Mouse (Mus musculus) thymus, adult 18-20 months (tissue): ENCODE data around the gene Sox13.

ENCODE experiments used
- DNase-seq, 2 experiments: peaks; one replicate each; pipeline ENCODE4 v3.0.0; 2022; ENCODE audit warnings: mixed read lengths in 2 of 2

Gene Sox13

DNA sequence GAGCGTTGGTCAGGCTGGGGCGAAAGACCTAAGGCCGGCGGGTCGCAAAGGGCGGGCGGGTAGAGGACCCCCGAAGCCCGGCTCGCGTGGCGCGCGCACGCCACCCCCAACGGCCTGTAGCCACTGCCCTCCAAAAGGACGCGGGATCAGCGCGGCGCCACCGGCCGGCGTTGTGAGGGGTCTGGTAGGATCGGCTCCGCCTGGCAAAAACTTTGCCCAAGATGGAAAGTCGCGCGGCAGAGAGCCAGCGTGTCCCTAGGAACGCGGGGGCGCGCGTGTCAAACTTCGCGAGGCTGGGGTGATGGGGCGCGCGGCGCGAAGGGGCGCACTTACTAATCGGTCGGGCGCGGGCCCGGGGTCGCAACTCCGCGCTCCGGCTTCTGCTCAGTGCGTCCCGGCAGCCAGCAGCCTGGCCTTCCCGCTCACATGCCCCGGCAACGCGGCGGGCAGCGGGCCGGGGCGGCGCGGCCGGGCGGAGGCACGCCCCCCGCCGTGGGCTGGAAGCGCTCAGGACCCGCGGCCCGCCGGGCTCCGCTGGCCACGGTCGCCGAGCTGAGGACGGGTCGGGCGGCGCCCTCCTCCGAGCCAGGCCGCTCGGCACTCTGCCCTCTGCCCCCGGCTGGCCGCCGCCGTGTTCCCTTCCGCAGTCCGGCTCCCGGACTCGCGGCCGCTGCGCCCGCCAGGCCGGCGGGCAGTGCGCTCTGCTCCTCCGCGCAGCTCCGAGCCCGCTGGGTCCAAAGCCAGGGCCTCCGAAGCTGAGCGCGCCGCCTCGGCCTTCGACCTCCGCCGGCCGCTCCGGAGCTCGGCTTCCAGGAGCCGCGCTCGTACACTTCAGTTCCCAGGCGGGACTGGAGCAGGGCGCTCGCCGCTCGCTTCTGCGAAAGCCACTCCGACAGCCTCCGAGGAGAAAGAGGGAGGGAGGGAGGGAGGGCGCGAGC lies at the start of gene Sox13:
Gene Sox13, minus strand, starts transcription at position 835 of the 938 bp plus-strand sequence.
- no peak for DNase-seq

DNA sequence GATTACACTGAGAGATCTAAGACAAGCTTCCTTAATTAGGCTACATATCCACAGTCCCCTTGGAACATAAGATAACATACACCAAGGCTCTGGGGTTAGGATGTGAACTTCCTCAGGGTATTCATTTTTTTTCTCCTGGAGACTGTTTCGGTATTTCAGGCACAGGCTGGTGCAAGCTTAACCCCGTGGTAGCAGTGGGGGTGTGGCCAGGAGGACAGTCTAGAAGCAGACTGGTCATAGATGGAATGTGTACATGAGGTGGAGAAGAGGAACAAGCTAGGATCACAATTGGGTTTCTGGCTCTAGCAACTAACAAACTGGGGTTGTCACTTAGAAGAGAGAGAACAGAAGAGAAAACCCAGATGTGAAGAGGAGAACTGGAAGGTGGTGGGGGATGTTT lies 47.4 kb upstream of the Sox13 start:
- no peak for DNase-seq

DNA sequence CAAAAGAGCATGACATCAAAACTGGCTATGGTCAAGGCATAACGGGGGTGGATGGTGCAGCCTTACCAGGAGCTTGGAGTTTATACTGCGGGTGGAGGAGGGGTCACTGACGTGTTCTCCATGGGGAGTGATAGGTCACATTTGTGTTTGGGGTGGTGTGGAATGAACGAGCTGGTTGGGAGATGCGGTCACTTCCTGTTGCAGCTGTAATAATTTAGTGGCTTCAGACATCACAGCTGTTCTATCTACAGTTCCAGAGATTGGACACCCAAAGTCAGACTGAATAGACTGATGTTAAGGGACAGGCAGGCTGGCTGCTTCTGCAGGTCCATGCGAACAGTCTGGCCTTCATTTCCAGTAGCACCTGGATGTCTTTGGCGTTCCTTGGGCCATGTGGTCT lies 46.9 kb upstream of the Sox13 start:
- no peak for DNase-seq

DNA sequence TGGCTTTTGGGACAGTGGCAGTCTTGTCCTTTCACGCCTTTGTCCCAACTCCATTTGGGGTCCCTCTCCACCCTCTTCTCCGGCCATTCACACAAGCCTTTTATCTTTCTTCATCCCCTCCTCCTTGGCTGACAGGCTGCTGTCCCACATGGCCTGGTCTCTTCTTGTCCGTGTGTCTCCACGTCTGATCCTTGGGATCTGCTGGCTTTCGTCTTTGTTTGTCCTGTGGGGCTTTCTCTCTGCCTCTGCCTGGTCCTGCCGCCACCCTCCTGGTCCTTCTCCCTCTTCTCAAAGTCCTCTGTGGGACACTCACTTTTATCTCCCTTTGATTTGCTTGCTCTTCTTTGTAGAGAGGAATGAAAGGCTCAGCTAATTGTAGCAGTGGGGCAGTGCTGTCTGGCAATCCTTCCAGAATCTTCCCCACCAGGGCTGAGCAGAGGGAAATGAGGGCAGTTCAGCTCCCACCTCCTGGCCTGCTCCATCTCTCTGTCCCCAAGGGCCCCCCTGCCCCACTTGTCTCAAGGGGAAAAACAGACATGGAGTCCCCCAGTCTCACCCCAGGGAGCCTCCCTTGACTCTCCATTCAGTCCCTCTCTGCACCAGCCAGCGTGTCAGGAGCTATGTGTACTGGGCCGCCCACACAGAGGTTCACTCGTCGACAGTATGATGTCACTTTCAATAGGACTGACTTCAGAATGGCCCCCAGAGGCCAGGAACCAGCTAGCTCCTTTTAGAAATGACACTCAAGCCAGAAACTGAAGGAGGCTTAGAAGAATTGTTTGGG lies 46.3 kb upstream of the Sox13 start:
- DNase-seq = no peak

DNA sequence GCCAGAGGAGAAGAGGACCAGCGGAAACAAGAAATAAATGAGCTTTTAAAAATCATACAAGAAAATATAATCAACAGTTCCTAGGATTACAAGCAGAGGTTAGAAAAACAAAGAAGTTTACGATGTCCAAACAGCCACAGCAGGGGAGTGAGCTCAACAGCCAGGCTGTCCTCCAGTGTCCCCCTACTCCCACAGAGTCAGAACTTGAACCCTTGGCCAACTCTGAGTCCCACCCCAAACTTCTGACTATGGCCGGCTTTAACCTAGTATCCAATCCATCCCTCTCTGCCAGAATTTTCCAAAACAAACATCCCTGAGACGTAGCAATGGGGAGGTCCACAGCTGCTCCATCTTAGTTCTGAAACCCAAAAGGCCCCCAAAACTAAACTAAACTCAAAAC lies 45.0 kb upstream of the Sox13 start:
- DNase-seq = no peak

DNA sequence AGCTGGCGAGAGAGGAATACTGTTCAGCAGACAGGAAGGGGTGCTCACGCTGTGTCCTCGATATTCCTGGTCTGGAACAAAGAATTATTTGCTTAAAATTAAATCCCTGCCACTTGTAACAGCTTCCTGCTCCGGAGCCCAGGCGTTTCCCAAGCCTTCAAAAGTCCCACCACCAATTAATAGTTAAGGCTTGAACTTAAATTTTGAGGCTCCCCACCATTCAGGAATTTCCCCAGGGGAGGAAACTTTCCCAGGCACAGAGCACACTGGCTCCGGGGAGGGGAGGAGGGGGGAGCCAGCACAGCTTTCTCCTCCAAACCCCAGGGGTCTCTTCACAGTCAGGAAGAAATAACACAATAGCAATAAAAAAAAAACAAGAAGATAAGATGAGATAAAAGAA lies 44.6 kb upstream of the Sox13 start:
- DNase-seq = no peak

DNA sequence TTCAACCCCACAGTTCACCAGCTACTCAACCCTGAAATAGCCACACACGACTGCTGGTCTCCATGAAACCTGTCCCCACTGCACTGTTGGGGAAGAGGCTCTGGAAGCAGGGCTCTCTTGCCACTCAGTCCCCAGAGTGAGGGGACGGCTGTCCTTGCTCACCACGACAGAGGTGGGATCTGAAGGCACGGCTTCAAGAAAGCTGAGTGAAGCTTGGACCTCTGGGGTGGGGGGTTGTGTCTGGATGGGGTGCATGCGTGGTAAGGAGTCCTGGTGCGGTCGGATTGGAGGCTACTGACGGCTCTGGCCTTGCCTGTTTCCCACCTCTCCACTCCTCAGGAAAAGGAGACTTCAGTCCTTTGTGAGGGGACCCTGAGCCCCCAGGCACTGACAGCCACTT lies 43.7 kb upstream of the Sox13 start:
- DNase-seq = no peak

DNA sequence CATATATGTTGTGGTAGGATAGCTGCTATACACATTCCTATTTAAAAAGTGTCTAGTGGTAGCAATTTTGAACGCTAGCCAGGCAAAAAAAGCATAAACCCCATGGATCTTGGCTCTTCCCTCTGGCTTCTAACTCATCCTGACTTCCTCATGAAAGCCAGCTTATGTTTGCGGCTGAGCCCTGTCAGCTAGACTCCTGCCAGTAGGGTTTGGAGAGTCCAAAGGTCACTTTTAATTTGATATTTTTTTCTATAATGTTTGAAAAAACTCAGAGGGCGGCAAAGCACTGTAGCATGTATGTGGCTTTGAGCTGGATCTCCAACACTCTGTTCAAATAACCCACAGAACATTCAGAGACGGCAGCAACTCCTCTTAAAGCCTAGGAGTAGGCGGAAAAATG lies 39.0 kb upstream of the Sox13 start:
- DNase-seq = no peak

DNA sequence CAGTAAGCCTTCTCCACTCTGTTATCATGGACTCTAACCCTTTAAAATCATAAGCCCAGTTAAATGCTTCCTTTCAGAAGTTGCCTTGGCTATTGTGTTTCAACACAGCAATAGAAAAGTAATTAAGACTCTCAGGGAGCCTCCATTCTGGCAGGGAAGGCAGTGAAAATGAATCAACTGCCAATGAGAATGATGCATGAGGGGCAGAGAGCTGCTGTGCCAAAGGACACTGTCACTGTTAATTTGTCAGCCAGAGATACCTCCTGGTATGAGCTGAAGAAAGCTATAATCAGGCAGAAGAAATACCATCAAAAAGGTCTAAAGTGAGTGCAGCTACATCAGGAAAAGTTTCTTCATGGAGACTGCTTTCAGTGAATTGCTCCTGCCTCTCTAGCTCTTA lies 36.8 kb upstream of the Sox13 start:
- no peak for DNase-seq

DNA sequence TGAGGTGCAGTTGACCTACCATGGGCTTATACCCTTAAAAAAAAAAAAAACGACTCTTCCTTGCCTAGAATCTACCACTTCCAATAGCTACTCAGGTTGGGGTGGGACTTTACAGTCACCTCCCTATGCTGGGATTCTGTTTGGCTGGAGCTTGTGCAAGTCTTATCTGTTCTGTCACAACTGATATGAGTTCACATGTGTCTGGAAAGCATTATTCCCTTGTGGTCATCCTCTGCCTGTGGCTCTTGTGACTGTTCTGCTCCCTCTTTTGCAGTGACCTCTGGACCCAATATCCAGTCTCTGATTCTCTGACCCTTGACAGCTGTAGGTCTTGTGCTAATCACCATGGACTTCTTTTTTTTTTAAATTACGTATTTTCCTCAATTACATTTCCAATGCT lies 31.9 kb upstream of the Sox13 start:
- DNase-seq = no peak

DNA sequence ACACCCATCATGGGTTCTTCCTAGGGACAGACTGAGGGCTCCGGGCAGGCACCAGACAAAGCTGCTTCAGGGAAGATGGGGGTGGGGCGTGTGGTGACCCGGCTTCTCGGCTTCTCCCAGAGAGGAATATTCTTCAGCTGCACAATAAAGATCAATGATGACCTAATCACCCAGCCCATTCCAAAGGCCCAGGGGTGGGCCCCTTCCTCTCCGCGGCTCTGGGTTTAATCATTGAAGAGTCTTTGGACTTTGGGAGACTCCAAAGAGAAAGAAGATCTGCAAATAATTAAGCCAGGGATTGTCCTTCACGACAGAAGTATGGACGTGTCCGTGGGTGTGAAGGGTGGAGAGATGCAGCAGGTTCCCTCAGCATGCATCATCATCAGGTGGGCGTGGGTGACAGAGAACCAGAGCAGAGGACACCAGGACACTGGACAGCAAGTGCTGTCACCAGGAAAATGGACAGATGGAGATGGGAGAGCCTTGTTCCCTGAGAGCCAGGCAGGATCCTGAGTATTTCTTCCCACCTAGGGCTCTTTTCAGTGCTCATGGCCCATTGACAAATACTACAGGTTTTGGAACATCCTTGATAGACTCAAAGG lies 28.5 kb upstream of the Sox13 start:
- no peak for DNase-seq

DNA sequence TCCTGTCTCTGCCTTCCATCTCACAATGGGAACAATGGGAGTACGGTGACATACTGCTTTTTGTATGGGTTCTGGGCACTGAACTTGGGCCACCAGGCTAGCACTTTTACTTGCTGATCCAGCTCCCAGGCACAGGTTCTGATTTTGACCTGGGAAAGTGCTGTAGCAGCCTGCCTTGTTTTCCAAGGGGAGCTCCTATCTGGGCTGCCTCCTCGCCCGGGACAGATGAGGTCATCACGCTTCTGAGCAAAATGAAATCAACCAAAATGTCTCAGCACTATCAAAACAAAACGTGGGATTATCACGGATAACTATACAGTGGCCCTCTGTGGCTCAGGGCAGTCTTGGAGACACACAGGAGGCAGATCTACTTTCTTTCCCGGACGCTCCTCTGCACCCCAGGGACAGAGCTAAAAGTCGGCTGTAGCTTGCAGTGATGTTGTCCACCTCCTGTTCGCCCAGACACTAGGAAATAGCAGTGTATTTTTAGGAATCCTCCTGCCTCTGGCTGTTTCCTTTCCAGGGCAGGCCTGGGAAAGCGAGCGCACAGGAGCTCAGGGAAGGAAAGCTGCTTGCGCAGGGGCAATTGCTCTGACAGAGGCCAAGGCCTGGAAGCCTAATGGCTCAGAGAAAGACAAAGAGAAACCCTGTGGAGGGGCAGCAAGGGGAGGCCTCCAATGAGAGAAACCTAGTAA lies 27.8 kb upstream of the Sox13 start:
- DNase-seq = no peak

DNA sequence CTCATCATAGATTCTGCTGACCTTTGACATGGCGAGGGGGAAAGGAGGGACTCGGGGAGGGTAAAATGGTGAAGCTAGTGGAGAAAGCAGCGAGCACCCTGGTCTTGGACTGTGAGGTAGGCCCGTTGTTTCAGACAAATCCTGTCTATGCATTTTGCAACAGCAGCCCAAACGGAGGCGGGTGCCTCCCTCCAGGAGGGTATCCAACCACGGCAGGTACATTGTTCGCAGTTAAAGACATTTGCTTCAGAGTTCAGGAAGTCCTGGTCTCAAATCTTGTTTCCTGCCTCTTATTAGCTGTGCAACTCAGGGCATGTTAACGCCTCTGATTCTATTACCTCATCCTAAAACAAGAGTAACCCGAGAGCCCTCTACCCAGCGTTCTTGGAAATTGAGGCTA lies 26.8 kb upstream of the Sox13 start:
- DNase-seq = no peak

DNA sequence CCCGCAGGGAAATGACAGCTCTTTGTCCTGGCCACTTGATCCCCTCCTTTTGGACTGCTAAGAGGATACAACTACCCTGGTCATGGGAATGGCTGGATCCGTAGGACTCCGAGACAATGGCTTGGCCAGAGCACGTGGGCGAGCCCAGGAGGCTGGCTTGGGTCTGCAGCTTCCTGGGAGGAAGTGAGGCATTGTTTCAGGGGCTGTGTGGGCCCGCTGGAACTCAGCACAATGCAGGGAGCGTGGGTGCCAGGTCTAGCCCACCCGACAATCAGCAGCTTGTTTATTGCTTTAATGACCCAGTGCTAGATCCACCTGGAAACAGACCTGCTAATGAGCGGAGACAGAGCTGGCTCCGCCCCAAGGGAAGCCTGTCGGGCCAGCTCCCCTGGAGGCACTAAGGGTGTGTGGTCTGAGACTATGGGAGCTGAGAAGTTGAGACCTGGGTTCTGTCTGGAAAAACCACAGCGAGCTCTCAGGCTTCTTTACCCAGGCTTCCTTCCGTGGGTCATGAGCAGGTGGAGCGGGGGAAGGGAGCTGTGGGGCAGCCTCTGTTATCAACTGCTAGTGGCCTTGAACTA lies 24.3 kb upstream of the Sox13 start:
- no peak for DNase-seq

DNA sequence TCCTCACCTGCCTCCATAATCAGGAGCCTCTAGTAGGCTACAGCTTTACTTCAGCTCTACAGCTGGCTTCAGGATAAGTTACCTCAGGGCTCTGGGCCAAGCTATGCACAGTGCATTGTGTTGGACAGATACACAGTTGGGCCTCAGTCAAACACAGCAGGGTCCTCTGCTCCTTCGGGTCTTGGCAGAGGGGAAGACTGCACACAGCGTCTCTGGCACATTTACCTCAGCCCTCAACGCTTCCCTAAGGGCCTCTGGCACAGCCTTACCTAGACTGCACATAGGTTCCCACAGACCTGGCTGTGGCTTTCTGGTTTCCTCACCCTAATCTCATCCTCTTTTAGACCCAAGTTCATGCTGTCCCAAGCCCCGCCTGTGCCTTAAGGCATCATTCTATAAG lies 22.1 kb upstream of the Sox13 start:
- DNase-seq = no peak

DNA sequence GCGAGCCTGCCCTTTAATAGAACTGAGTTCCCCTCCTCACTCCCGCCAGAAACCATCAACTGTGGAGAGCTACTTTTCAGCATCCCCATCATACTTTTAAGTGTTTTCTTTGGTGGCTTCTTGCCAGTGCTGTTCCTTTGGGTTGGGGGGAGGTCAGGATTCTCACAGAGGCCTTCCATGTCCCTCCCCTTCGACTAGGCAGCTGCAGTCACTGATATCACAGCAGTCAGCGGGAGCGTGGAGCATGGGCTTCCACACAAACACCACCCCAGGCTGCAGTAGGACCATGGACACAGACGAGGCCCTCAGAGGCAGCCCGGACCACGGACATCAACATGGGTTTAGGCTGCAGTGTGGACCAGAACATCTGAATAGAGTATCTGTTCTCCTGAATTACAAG lies 20.1 kb upstream of the Sox13 start:
- DNase-seq = no peak

DNA sequence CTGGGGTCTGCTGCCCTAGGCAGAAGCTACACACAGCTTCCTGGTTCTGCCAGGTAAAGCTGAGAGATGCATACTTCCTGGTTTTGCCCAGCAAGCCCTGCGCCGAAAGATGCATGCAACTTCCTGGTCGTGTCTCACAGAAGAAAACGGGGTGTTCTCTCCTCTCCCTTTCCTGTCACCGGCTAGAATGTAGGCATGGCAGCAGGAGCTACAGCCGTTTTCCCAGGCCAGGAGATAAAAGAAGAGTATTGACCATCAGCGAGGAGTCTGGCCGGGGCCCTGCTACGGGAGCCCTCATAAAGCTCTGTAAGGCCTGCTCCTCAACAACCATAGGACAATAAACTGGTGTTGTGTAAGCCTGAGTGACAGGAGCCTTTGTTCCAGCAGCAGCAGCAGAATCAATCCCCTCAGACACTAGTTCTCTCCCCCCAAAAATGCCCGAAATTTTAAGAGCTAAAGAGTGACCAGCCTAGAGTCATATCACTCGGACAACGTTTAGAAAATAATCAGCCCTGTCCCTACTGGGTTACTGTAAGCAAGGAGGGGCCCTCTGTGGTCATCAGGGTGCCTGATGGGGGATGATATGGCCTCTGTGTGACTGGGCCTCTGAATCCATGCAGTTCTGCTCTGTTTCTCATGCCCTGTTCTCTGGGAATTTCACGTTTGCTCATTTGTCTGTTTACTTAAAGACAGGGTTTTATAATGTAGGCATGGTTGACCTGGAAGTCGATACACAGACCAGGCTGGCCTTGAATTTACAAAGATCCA lies 13.9 kb upstream of the Sox13 start:
- DNase-seq = peak; percentile 28 to 53

DNA sequence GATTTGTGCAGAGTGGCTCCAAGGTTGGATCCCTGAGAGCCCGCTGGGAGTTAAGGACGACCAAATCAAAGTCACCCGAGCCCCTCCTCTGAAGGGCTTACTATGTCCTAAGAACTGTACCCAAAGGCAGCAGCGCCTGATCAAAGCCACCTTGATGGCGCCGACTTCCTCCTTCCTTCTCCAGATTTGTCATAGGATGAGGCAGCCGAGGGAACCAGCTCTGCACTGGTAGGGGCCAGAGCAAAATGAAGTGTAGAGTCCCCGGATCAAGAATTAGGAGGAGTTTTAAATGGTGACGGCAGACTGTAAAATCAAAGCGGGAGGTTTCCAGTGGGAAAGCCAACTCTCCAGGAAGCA lies 10.6 kb upstream of the Sox13 start:
- DNase-seq = no peak

DNA sequence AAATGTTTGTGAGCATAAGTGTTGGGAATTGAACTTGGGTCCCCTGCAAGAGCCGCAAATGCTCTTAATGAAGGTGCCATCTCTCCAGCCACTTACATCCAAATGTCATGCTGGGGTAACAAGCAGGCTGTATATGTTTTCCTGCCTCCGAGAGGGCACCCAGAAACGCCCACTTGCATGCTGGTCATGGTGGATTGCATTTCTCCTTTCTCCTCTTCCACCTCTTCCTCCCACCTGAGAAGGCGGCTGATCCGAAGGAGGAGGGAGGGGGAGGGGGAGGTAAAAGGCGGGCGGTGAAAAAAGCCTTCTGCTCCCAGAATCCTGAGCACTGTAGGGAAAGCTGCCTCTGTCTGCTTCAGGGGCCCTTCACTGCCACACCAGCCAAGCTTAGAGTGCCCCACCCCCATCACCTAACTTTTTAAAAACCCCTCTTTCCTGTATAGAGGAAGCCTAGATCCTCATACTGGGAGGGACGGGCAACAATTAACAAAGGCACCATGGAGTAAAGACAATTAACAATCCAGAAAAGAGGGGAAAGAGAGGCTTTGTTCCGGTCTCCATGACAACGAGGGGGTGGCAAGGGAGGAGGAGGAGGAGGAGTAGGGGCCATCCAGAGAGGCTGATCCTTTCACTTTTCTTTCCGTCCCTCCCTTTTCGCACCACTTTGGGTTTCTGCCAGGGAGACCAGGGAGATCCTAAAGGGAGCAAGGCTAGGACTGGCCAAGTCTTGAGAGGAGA lies 10.0 kb upstream of the Sox13 start:
- DNase-seq = no peak

DNA sequence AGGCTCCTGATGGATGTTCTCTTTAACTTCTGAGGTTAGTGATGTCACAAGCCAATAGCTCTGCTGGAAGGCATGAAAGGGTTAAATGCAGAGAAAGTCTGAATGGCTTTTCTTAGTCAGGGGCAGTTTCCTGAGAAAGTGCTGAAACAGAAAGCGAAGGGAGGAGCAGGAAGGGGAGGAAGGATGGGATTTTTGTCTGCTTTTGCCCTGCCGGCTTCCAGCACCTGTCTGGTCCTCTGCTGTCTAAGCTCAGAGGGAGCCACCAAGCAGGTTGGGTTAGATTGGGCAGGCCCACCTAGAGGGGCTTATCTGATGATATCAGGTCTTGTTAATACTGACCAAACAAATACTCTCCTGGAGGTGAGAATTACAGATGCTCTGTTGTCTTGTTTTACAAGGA lies 8.4 kb upstream of the Sox13 start:
- no peak for DNase-seq

DNA sequence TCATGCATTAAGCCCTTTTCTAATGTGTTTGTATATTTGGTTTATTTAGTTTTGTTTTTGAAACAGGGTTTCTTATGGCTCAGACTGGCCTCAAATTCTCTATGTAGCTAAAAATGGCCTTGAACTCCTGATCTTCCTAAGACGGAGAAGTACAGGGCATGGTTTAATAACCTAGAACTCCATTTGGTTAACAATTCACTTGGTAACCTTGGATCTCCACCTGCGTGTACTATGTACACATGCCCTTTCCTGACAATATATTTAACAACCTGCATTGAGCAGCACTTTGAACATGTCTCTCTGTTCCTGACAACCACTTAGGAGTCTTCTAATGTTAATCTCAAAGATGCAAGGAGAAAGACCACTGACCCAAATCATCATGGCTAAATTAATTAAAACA lies 7.0 kb upstream of the Sox13 start:
- DNase-seq = no peak
